Mouse (Mus musculus) cerebellum, adult 2 months (tissue): ENCODE measurements around the gene Bcl9l.

Experiments
- CTCF ChIP-seq: fragments of 200-500 bp; IDR thresholded peaks from 2 replicates; pipeline ENCODE4 v1.5.1; 2011; ENCODE audit warnings: low read depth, mild to moderate bottlenecking, control low read depth, low read length, moderate library complexity, borderline replicate concordance; ENCODE audit not compliant: insufficient read depth
- POLR2A ChIP-seq: fragments of 200-500 bp; IDR thresholded peaks from 2 replicates; pipeline ENCODE4 v1.6.1; 2011; ENCODE audit warnings: low read length, control low read depth, borderline replicate concordance; ENCODE audit not compliant: insufficient read depth

GRCm38 (mm10) chr9:44515131-44515751, 32.6 kb downstream of the Bcl9l start:
- TF ChIP-seq CTCF (no peak), POLR2A (no peak)
